Mouse (Mus musculus): ENCODE results near the gene Ppp1r3d. TPM values are rescaled to one million over a fixed set of nuclear protein-coding genes. Genes with fewer than 3 reads are reported as not detected.

Ppp1r3d gene
- 10 to 100 TPM; 12.9 to 14.3 TPM for total RNA-seq (2021)
- long read RNA-seq, experiment 1, transcript Ppp1r3d-201 (1 exons, 3,267 nt), result major isoform, 24 of 27 reads
- long read RNA-seq, experiment 1, partial matches to known transcripts, result 0 of 27 reads
- long read RNA-seq, experiment 1, other reads (novel, unspliced or antisense), result 3 of 27 reads
- long read RNA-seq, experiment 2, transcript Ppp1r3d-201 (1 exons, 3,267 nt), result major isoform, 10 of 11 reads
- long read RNA-seq, experiment 2, partial matches to known transcripts, result 0 of 11 reads
- long read RNA-seq, experiment 2, other reads (novel, unspliced or antisense), result 1 of 11 reads

DNA sequence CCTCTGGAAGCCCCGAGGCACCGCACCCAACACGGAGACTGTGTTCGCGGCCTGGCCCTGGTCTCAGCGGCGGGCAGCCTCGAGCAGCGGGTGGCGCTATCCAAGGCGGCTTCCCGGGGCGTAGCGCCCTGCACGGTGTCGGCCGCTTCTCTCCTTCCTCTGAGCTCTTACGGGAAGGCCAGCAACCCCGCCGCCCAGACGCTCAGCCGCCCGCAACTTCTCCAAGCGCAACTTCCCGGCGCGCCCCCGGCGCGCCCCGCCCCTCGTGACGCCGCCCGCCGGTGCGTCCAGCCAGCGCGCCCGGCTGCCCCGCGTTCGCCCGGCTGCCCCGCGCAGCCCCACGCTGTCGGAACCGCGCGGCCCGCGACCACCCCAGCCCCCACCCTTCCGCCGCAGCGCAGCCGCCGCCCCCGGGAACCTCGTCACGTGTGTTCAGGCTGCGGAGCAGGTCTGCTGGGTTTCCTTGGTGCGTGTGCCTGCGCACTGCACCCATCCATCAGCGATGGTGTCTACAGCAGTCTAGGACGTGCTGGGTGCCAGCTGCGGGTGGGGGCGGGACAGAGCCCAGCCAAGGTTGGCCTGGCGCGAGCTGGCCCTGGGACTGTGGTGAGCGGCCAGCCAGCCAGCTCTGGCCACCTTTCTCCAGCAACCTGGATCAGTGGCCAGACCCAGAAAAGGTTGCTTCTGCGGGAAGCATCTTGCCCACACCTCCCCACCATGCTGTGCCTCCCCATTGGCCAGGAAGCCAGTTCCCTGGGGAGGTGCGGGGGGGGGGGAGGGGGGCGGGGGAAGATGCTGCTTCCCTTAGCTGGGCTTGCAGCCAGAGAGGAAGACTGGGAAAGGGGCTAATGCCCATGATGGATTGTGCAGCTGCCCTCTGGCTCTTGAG lies at the start of gene Ppp1r3d, which contains the start of gene Fam217b:
Gene Ppp1r3d (minus strand): TSS at position 212 of the 889 bp plus-strand sequence.
Gene Fam217b (plus strand): TSS at position 264 of the 889 bp plus-strand sequence.
- DNase-seq, result peak; percentile 82

DNA sequence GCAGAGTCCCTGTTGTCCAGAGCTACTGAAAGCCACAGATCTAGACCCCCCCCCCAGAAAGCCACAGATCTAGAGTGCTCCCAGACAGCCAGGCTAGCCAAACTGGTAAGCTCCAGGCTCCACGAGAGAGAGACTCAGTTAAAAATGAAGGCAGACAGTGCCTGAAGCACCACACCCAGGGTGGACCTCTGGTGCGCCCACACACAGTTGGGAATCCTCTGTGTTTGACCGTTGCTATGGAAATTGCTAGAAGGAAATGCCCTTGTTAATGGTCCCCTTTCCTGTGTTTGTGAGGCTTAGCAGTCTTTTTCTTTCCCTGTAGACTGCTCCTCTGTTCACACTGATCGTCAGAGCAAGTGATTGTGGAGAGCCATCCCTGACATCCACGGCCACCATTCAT lies 46.1 kb upstream of the Ppp1r3d start:
- DNase-seq, result no peak

DNA sequence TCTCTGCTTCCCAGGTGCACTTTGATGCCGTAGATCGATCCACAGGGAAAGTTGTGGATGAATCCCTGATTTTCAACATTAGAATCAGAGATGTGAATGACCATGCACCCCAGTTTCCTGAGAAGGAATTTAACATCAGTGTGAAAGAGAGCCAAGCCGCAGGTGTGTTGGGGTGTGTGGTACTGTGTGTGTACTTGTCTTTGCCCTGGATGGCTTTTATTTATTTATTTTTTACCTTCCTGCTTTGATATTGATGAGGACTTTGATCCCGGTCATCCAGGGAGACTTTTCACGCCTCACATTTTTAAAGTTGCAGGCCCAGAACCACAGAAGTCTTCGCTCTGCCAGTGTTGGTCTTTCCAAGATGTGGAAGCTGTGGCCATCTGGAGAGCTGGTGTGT lies 43.1 kb upstream of the Ppp1r3d start:
- no peak for DNase-seq

DNA sequence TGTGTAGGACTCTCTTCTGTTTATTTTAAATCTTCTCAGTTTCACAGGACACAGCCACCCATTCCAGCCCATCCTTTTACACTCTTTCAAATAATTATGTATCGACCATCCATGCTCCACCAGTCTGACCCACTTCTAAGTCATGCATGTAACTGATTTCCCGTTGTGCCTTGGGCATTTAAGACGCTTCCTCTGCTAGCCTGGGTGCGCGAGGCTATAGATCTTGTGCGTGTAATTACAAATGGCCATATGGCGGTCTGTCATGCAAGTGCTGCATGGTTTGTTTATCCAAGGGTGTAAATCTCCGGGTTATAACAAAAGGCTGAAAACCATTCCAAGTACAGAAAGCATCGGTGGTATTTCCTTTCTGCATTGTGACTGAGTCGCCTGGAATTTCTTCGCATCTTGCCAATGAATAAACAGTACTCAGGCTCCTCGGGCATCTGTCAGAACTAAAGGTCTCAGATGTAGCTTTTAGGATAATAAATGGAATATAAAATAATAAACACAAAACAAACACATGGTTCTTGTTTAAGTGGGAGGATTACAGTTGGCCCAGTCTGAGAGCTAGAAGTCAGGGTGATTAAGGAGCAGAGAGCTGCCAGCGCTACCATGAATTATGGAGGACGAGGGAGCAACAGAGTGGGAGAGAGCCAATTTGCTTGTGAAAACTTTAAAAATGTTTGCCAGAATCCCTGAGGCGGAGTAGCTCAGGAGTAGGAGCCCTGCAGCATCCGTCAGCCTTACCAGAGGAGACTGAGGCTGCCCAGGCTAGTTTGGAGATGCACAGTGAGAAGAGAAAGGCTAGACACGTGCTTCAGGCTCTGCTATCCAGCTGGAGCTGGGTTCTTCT lies 40.6 kb upstream of the Ppp1r3d start:
- DNase-seq, result peak; percentile 16

DNA sequence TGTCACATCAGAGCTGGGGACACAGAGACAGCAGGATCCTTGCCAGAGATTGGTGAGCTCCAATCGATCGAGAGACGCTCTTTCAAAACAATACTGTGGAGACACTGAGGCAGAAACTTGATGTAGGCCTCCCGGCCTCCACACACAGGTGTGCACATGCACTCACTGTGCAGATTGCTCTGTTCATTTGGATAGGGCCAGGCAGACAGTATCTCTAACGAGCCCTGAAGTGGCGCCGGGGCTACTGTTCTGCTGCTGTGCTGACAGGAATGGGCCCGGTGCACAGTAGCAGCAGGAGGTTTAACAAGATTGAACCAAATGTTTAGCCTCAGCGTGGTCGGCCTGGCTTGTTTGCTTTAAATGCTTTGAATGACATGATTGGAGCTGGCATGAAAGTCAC lies 36.7 kb upstream of the Ppp1r3d start:
- DNase-seq, result no peak

DNA sequence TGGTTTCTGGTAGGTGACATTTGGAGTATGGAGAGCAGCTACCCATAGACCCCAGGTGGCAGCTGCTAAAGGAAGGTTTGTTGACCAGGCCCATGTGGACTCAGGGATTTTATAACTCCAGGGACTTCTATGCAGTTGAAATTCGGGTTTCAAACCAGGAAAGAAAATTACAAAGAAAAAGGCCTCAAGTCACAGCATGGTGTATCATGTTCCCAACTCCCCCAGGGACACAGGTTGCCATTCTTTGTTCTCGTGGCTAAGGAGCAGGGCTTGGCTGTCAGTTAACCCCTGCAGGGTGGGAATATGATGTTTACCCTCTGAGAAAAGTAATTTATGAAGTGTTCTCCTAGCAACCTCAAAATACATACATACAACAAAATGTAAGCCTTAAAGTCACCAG lies 36.0 kb upstream of the Ppp1r3d start:
- DNase-seq, result no peak

DNA sequence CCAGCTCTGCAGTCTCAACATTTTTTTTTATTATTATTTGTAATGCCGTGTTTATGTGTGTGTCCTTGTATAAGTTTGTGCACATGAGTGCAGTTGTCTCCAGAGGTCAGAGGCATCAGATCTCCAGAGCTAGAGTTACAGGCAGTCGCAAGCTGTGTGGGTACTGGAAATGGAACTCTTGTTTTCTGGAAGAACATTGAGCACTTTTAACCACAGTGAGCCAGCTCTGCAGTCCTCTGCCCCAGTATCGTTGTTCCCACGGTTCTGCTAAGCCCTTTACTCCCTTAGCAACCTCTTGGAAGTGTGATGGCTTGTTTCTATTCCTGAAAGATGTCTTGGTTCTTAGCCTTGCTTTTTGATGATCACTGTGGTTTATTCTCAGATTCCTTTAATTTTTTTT lies 35.1 kb upstream of the Ppp1r3d start:
- no peak for DNase-seq

DNA sequence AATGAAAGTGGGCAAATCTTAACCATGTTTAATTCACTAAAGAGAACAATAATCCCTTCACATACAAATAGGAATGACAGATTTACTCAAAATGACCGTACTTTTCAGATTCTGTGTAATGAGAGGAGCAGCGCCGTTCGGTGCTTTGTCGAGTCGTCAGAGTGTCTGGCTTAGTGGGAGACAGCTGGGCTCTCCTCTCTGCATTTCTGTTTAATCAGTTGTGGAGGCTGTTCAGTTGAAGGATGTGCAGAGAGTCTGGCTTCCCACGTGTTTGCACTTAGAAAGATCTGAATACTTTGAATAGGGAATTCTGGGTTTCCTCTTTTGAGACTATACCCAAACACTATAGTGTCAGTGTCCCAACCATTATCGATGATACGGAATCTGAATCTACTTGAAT lies 23.0 kb upstream of the Ppp1r3d start:
- DNase-seq, result no peak

DNA sequence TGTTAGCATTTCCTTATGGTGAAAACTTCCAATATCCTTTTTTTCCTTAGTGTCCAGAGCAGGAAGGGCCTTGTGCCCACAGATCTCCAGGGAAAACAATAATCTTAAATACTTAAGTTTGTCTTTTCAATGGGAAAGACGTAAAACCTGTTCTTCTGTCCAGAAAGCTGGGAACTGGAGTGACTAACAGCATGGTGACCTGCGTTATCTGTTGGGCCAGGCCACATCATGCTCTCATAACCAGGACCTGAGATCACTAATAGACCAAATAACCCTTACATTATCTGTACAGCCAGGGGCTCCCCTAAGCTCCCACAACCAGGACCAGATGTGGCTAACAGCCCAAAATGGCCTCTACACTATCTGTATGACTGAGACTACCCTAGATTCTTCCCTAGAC lies 19.6 kb upstream of the Ppp1r3d start:
- DNase-seq, result no peak

DNA sequence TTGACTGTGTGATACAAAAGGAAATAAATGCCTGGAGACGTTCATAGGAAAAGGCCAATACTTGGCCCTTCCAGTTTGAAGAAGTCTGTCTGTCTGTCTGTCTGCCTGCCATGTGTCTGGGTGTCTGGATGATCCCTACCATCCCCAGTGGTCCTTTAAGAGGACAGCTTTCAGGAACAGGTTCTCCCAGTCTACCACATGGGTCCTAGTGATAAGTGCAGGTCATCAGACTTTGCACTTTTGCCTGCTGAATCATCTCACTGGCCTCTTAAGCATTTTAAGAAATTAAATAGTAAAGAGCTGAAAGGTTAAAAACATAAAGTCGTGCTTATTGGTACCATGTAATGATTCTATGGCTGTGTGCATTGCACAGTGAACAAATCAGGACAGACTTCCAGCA lies 19.2 kb upstream of the Ppp1r3d start:
- no peak for DNase-seq

DNA sequence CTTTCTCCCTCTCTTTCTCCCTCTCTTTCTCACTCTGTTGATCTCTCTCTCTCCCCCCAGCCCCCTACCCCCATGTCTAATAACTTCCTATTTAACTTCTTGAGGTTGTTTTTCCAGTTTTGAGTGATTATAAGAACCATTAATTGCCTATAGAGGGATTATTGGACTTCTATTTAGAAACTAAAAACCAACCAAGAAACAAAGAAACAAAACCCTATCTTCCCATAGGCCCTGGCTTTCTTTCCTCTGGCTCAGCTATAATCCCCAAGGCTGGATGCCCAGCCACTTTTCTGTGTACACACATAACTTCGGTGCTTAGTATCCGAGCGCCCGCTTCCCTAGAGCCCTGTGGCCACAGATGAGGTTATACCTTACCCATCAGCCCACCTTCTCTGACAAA lies 16.0 kb upstream of the Ppp1r3d start, which contains the start of gene Cdh26:
Gene Cdh26 (plus strand): TSS at position 301 of the 400 bp plus-strand sequence.
- DNase-seq, result no peak

DNA sequence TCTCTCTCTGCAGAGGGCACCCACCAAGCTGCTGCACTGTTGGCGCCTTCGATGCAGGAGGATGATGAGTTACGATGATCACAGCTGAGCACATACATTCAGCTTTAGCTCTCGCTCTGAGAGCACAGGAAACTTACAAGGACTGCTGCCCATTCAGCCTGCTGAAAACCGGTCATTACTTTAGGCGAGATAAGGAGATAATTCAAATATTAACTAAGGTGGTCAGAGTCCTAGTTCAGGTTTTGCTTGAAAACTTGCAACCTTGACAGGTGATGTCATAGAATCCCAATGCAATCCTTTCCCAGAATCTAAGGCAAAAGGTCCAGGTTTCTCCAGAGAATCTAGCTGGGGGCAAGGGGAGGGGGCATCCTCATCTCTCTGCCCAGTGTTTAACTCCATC lies 15.2 kb upstream of the Ppp1r3d start:
- no peak for DNase-seq

DNA sequence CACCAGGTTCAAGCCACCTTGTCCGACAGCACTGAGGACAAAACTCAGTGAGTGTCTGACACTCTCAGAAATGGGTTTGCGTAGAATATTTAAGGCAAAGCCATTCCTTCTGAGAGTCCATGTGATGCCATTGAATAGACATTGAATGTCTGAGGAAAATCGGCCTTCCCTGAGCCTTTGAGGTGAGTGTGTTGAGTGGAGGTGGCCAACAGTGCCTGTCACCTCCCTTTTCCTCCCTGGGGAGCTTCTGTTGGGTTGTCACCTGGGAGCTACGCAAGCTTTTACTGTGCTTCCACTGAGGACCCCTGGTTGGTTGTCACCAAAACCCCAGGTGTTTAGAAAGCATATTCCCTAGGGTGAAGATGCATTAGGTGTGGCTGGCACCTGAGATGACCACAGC lies 14.4 kb upstream of the Ppp1r3d start:
- DNase-seq, result no peak

DNA sequence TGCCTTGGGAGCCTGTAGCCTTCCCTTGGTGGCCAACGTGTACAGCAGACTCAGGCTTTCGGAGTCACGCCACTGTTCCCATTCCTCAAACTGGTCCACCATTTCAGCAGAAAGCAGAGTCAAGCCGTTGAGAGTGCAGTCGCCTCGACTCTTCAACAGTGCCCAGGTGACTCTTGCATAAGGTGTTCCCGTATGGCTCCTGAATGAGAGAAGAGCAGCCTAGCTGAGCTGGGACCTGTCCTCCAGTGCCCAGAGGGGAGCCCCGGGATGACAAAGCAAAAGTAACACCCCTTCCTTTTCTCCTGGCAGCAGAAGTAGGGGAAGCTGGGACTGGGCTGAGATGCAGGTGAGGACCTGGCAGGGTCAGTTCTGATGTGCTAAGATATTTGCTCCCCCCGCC lies 13.9 kb upstream of the Ppp1r3d start:
- DNase-seq, result no peak

DNA sequence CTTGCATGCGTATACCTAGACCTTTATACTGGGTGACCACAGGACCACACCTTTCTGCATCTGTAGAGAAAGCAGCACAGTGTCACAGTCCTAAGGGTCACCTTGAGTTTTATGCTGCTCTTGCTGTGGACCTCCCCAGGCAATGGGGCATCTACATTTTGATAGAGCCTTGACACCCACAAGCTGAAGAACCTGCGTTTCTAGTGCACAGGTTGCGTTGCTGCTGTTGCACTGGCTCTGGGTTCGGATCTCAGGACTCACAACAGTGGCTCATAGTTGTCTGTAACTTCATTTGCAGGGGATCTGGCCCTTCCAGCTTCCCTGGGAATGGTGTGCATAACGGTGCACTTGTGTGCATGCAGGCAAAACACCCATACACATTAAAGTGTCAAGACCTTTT lies 12.9 kb upstream of the Ppp1r3d start:
- no peak for DNase-seq

DNA sequence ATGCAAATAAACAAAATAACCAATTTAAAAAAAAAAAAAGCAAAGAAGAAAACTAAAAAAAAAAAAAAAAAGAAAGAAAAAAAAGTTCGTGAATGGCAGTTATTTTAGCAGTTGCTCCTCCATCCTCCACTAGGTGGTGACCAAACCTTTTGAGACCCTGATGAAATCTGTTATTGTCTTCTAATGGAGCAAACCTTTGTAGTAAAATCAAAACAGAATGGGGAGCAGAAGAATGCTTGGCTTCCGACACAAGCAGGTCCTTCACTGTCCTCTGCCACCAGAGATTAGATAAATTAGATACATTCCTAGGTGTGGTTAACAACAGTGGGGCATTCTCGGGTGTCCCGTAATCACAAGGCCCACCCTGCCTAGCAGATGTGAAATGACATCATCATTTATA lies 12.0 kb upstream of the Ppp1r3d start:
- no peak for DNase-seq

DNA sequence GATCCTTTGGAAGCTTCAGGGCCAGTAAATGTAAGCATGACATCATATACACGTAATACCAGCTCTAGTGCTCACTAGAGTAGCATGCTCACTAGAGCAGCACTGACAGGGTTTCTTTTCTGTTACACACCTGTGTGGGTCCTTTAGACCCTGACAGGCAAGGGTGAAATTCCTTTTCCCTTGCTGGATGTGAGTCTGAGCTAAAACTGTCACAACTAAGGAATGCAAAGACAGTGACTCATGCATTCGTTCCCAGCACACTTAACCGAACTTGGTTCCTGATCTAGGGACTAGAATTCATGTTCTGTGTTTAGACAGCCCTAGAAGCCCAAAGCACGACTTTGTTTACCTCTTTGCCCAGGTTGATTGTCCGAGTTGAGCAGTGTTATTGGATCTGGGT lies 9.0 kb upstream of the Ppp1r3d start:
- DNase-seq, result no peak

DNA sequence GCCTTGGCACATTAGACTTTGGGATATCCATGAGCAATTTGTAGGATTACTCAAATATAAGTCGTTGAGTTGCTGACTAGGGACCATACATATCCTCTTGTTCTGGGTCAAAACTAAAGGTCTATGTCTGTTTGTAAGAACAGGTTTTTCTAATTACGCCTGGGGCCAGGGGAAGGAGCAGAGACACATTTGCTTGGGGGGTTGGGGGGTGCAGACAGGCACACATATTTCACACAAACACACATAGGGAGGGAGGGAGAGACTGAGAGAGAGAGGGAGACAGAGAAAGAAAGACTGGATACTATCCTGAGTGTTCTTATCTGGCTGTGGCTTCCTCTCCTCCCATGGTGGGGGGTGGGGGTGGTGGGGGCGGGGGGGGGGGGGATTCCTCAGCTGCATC lies 7.9 kb upstream of the Ppp1r3d start:
- DNase-seq, result no peak

DNA sequence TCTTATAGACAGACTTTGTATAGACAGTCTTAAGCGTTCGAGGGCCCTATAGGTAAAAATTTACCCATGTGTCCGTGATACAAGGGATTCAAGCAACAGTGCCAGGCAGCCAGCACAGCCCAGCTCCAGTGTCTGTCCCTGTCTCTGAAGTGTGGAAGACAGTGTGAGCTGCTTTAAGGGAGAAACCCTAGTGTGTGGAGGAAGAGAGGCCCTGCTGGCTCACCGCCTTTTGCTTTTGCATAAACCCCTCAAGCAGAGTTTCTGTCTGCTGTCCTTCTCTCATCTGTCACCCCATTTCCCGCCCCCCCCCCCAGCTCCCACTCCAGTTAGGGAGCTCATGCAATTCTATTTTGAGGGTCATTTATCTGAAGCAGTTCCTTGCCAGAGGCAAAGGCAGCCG lies 7.3 kb upstream of the Ppp1r3d start:
- DNase-seq, result no peak

DNA sequence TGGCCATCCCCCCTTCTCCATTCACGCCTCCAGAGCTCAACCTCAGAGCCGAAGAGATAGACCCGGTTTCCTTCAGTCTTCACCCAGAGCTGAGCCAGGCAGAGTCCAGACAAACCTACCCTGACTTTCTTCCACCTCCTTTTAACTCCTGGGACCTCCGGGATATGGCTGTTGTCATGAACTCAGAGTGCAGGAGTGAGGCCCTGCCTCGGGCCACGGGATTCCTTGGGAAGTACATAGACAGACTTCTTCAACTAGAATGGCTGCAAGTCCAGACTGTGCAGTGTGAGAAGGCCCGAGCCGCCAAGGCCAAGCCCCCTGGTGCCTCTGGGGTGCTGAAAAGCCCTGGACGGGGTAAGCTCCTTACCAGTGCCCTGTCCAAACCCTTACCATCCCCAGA lies 6.3 kb upstream of the Ppp1r3d start:
- DNase-seq, result no peak

DNA sequence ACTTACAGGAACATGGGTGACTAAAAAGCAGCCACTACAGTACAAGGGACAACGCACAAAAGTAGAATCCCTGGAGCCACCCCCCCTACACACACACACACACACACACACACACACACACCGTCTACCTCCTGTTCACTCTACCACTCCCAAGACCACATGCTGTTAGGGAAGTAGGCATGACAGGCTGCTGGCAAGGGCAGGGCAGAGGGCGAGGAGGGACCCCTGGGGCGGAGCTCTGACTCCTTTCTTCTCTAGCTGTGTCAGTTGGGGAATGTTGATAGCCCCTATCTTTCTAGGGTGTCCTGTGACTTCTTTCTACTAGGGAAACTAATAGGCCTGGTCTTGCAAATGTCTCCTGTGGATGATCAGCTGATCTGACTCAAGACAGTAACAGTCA lies 2.7 kb upstream of the Ppp1r3d start:
- DNase-seq, result no peak

DNA sequence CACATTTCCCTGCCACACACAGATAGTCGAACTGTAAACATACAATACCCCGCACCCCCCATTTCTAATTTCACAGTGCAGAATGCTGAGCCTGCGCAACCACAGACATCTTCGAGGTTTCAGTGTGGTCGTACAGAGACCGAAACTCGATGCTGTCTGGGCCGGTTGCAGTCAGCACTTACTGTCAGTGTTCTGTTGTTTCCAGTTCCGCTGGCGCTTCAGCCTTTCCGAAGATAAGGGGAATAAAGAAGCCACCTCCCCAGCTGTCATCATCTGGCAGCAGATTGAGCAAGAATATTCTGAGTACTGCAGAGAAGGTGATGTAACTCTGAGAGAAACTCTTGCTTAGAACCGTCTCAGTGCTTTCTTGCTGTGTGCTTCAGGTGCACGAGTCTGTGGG lies 2.2 kb upstream of the Ppp1r3d start:
- no peak for DNase-seq

DNA sequence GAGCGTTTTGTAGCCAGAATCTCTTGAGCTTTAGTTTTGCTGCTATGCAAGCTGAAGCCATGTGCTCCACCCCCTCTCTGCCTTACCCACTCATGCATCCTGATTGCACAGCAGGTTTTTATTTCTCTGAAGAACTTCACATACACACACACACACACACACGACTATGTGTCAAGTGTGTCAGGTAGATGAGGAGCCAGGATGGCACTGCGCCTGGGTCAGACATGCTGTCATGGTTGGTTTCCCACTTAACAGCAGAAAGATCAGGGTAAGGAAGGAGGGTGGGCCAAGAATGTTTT lies 827 bp upstream of the Ppp1r3d start:
- DNase-seq, result no peak

Measured in adrenal gland, postnatal 10 days (tissue).